14 mouse cellular contexts compared by ENCODE assay signal in genomic region chr6:21989081-21989480, GRCm38 (mm10). TPM values are rescaled to one million over a fixed set of nuclear protein-coding genes. Genes with fewer than 3 reads are reported as not detected.
A peak's percentile ranks its signal among the peaks of the same experiment; 100 is the strongest.
DNase-seq lines count a peak whose midpoint lies in the region; ATAC-seq and TF ChIP-seq lines count a peak whose summit lies in the region.
"Had no signal": no experiment of that assay in that cellular context is flagged by ENCODE, and none has a peak within 500 bp of the region (broad histone marks: within the 10 kb centered on the region; RNA-seq: fewer than 3 reads in every experiment).

No protein-coding gene starts in this region.

- H3K4me3 ChIP-seq in heart, embryonic 15.5 days, result no peak overlapping the region
- no peak overlapping the region for H3K4me3 ChIP-seq in heart, embryonic 11.5 days (ENCODE audit: low read depth, low read length)
- H3K4me3 ChIP-seq in lung, postnatal 0 days (ENCODE audit: low read depth, low read length), result no peak overlapping the region
- H3K4me3 ChIP-seq in intestine, embryonic 16.5 days (ENCODE audit: low read length), result peak overlapping the region; percentile 29
- H3K4me3 ChIP-seq in stomach, postnatal 0 days (ENCODE audit: low read depth, low read length), result peak overlapping the region; percentile 51
- H3K4me3 ChIP-seq: heart, embryonic 10.5 days; midbrain, embryonic 13.5 days had no signal

- TF ChIP-seq EP300 in lung, postnatal 0 days (IDR thresholded peaks at IDR 0.05), result no peak
- no peak for TF ChIP-seq EP300 in stomach, postnatal 0 days (optimal IDR thresholded peaks at IDR 0.05)

- peak overlapping the region; percentile 22; the same call in 1 of the 2 replicates for H3K4me2 ChIP-seq in heart, embryonic 15.5 days
- H3K4me2 ChIP-seq in heart, embryonic 11.5 days, result no peak overlapping the region
- H3K4me2 ChIP-seq in lung, postnatal 0 days (replicated peaks; ENCODE audit: low read depth, low read length), result peak overlapping the region; percentile 75
- peak overlapping the region; percentile 44 for H3K4me2 ChIP-seq in intestine, embryonic 16.5 days (ENCODE audit: low read depth, low read length)
- peak overlapping the region; percentile 78 for H3K4me2 ChIP-seq in stomach, postnatal 0 days (replicated peaks; ENCODE audit: low read depth)
- H3K4me2 ChIP-seq: midbrain, embryonic 13.5 days had no signal

- DNase-seq in lung, postnatal 0 days (ENCODE audit: low spot score), result no peak
- no peak for DNase-seq in lung, adult 18-20 months
- DNase-seq in stomach, postnatal 0 days (ENCODE audit: low spot score), result no peak
- no peak for DNase-seq in urinary bladder, adult 18-20 months (ENCODE audit: low spot score in 2 of 2)
- no peak for DNase-seq in gastrocnemius, adult 8-10 months (ENCODE audit: low spot score in 2 of 2)
- DNase-seq: cerebellum, adult 8-10 months; lung, adult 2 months; right cerebral cortex, postnatal 4 days had no signal

- no peak for TF ChIP-seq CTCF in lung, postnatal 0 days (IDR thresholded peaks at IDR 0.05)
- TF ChIP-seq CTCF in stomach, postnatal 0 days (IDR thresholded peaks at IDR 0.05; ENCODE audit: low read depth), result no peak

- no peaks in the 10 kb centered on the region for H3K27me3 ChIP-seq in heart, embryonic 15.5 days
- no peaks in the 10 kb centered on the region for H3K27me3 ChIP-seq in heart, embryonic 11.5 days (ENCODE audit: control insufficient read depth, insufficient read depth, low read length)
- no peaks in the 10 kb centered on the region for H3K27me3 ChIP-seq in lung, postnatal 0 days (replicated peaks; ENCODE audit: insufficient read depth, low read length)
- no peaks in the 10 kb centered on the region for H3K27me3 ChIP-seq in intestine, embryonic 16.5 days (replicated peaks; ENCODE audit: control insufficient read depth, insufficient read depth, low read length)
- H3K27me3 ChIP-seq in stomach, postnatal 0 days (ENCODE audit: control insufficient read depth, insufficient read depth, low read length), result no peaks in the 10 kb centered on the region

- no peak overlapping the region for H3K27ac ChIP-seq in heart, embryonic 15.5 days
- no peak overlapping the region for H3K27ac ChIP-seq in heart, embryonic 11.5 days (ENCODE audit: low read depth, low read length)
- no peak overlapping the region for H3K27ac ChIP-seq in lung, postnatal 0 days (ENCODE audit: low read length)
- no peak overlapping the region for H3K27ac ChIP-seq in intestine, embryonic 16.5 days (ENCODE audit: low read length)
- H3K27ac ChIP-seq in stomach, postnatal 0 days (replicated peaks), result 0 out of 2 replicates have a peak overlapping the region, but pooled peaks have one; percentile 4
- H3K27ac ChIP-seq: heart, embryonic 10.5 days; midbrain, embryonic 13.5 days had no signal

- no peaks in the 10 kb centered on the region for H3K9me3 ChIP-seq in heart, embryonic 15.5 days (replicated peaks)
- H3K9me3 ChIP-seq in heart, embryonic 11.5 days (replicated peaks; ENCODE audit: control insufficient read depth, low read length), result no peaks in the 10 kb centered on the region
- no peaks in the 10 kb centered on the region for H3K9me3 ChIP-seq in lung, postnatal 0 days (ENCODE audit: low read length)
- H3K9me3 ChIP-seq in intestine, embryonic 16.5 days (ENCODE audit: control insufficient read depth, low read length), result no peaks in the 10 kb centered on the region
- no peaks in the 10 kb centered on the region for H3K9me3 ChIP-seq in stomach, postnatal 0 days (ENCODE audit: control insufficient read depth, low read length)
- H3K9me3 ChIP-seq: heart, embryonic 10.5 days; midbrain, embryonic 13.5 days had no signal

- no peak for ATAC-seq in heart, embryonic 15.5 days (replicated peaks; ENCODE audit: insufficient number of reproducible peaks, insufficient read depth, low FRiP score, low read depth)
- ATAC-seq in heart, embryonic 11.5 days (replicated peaks; ENCODE audit: insufficient number of reproducible peaks, low FRiP score, low TSS enrichment), result no peak
- no peak for ATAC-seq in lung, postnatal 0 days
- no peak for ATAC-seq in intestine, embryonic 16.5 days
- ATAC-seq in stomach, postnatal 0 days (ENCODE audit: low FRiP score, low TSS enrichment), result no peak
- ATAC-seq: activated CD4-positive, CD25-positive, alpha-beta regulatory T cell, adult 4 months; midbrain, embryonic 13.5 days had no signal

- WGBS in heart, embryonic 15.5 days, result 67% methylated on average over 4 of the region's 4 CpGs
- 70% methylated on average over 4 of the region's 4 CpGs for WGBS in heart, embryonic 11.5 days (ENCODE audit: insufficient replicate concordance)
- WGBS in lung, postnatal 0 days, result 53% methylated on average over 4 of the region's 4 CpGs
- 55% methylated on average over 4 of the region's 4 CpGs for WGBS in intestine, embryonic 16.5 days
- 57% methylated on average over 4 of the region's 4 CpGs for WGBS in stomach, postnatal 0 days

- no peaks in the 10 kb centered on the region for H3K36me3 ChIP-seq in heart, embryonic 15.5 days
- H3K36me3 ChIP-seq in heart, embryonic 11.5 days (ENCODE audit: control insufficient read depth, insufficient read depth, low read length), result no peaks in the 10 kb centered on the region
- no peaks in the 10 kb centered on the region for H3K36me3 ChIP-seq in lung, postnatal 0 days (ENCODE audit: insufficient read depth, low read length)
- no peaks in the 10 kb centered on the region for H3K36me3 ChIP-seq in intestine, embryonic 16.5 days (ENCODE audit: control insufficient read depth, insufficient read depth, low read length)
- H3K36me3 ChIP-seq in stomach, postnatal 0 days (ENCODE audit: control insufficient read depth, insufficient read depth, low read length), result no peaks in the 10 kb centered on the region
- H3K36me3 ChIP-seq: heart, embryonic 10.5 days; midbrain, embryonic 13.5 days had no signal

- H3K9ac ChIP-seq in heart, embryonic 15.5 days, result no peak overlapping the region
- no peak overlapping the region for H3K9ac ChIP-seq in heart, embryonic 11.5 days (ENCODE audit: low read depth, low read length)
- no peak overlapping the region for H3K9ac ChIP-seq in lung, postnatal 0 days (replicated peaks; ENCODE audit: low read depth)
- no peak overlapping the region for H3K9ac ChIP-seq in intestine, embryonic 16.5 days (ENCODE audit: low read depth, low read length)
- no peak overlapping the region for H3K9ac ChIP-seq in stomach, postnatal 0 days (ENCODE audit: low read length)
- H3K9ac ChIP-seq: midbrain, embryonic 13.5 days had no signal

- H3K4me1 ChIP-seq in heart, embryonic 15.5 days (replicated peaks), result peaks cover 13% of the 10 kb centered on the region; the same call in 1 of the 2 replicates
- no peaks in the 10 kb centered on the region for H3K4me1 ChIP-seq in heart, embryonic 11.5 days (ENCODE audit: control insufficient read depth, insufficient read depth, low read length)
- H3K4me1 ChIP-seq in lung, postnatal 0 days (ENCODE audit: insufficient read depth, low read depth, low read length), result no peaks in the 10 kb centered on the region
- H3K4me1 ChIP-seq in intestine, embryonic 16.5 days (ENCODE audit: control insufficient read depth, insufficient read depth, low read length), result no peaks in the 10 kb centered on the region
- H3K4me1 ChIP-seq in stomach, postnatal 0 days (replicated peaks; ENCODE audit: control insufficient read depth, insufficient read depth), result no peaks in the 10 kb centered on the region

RNA-seq across cellular contexts. Expression of gene Cped1, which starts 3.4 kb away (rescaled TPM):
- polyA plus RNA-seq in heart, embryonic 15.5 days (2015; fragmentation: Nextera tagmentation; extraction: Ambion mirVana), result 4.7 and 5.7 TPM in 2 replicates
- 5.6 and 6.4 TPM in 2 replicates for polyA plus RNA-seq in heart, embryonic 11.5 days (2014; fragmentation: Nextera tagmentation; extraction: Ambion mirVana)
- 25.0 and 29.4 TPM in 2 replicates for polyA plus RNA-seq in lung, postnatal 0 days (2015; fragmentation: Nextera tagmentation; extraction: Ambion mirVana)
- polyA plus RNA-seq in intestine, embryonic 16.5 days (2015; fragmentation: Nextera tagmentation; extraction: Ambion mirVana), result 16.8 and 17.6 TPM in 2 replicates
- 10.4 and 10.7 TPM in 2 replicates for polyA plus RNA-seq in stomach, postnatal 0 days (2015; fragmentation: Nextera tagmentation; extraction: Ambion mirVana)
- total RNA-seq in gastrocnemius, adult 8-10 months (2022), result 10 to 100 TPM; 22.4 to 26.6 (median 22.9) TPM

RNA-seq across cellular contexts. Expression of gene Ing3, which starts 39.7 kb away (rescaled TPM):
- polyA plus RNA-seq in heart, embryonic 15.5 days (2015; fragmentation: Nextera tagmentation; extraction: Ambion mirVana), result 28.8 and 36.6 TPM in 2 replicates
- polyA plus RNA-seq in heart, embryonic 11.5 days (2014; fragmentation: Nextera tagmentation; extraction: Ambion mirVana), result 21.3 and 27.0 TPM in 2 replicates
- 43.7 and 46.7 TPM in 2 replicates for polyA plus RNA-seq in lung, postnatal 0 days (2015; fragmentation: Nextera tagmentation; extraction: Ambion mirVana)
- polyA plus RNA-seq in intestine, embryonic 16.5 days (2015; fragmentation: Nextera tagmentation; extraction: Ambion mirVana), result 40.6 and 41.4 TPM in 2 replicates
- polyA plus RNA-seq in stomach, postnatal 0 days (2015; fragmentation: Nextera tagmentation; extraction: Ambion mirVana), result 19.8 and 21.2 TPM in 2 replicates
- total RNA-seq in gastrocnemius, adult 8-10 months (2022), result 1 to 10 TPM; 4.5 to 9.4 (median 6.3) TPM

Comparison
In these comparisons a context has a peak if more than half of its experiments do, and no peak if none do; other contexts are left out.
1. H3K4me3 ChIP-seq: peak in intestine, embryonic 16.5 days (single experiment) and stomach, postnatal 0 days (single experiment); none in heart, embryonic 15.5 days (single experiment), heart, embryonic 11.5 days (single experiment) and lung, postnatal 0 days (single experiment).